Mouse (Mus musculus): ENCODE data around the gene Myh6. TPM values are rescaled to one million over a fixed set of nuclear protein-coding genes. Genes with fewer than 3 reads are reported as not detected.

Gene Myh6
- total and polyA plus RNA-seq, 3 experiments = 6,249 to 21,149 (median 19,033) TPM

DNA sequence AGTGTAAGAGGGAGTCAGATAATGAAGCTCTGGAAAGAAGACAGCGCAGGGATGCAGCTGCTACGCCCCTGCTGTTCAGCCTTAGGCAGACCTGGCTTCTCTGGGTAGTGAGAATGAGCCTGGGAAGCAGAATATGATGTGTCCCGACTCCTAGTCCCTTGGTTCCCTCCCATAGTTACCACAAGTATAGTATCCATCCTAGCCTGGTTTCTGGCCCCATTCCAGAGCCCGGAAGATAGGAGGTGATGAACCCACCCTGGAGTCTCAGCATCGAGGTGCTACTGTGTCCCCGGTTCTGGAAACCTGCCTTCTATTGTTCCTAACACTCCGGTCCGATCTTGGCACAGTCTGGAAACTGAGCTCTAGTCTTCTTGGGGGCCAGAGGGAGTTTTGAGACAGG is 41.7 kb upstream of the Myh6 start:
- 43% methylated on average over 8 of the region's 8 CpGs for WGBS
- intact Hi-C loops (cut with DNase I) = no loop called here
- DNase-seq = no peak
- Histone ChIP-seq H3K79me2 (replicated peaks; ENCODE audit: control insufficient read depth, insufficient read depth, low read length) (no peaks in the 10 kb centered on the region), H3K27me3 (ENCODE audit: control insufficient read depth, insufficient read depth, low read length) (no peaks in the 10 kb centered on the region), H3K4me3 (no peak overlapping the region), H3K27ac (no peak overlapping the region), H3K4me1 (ENCODE audit: control insufficient read depth, insufficient read depth, low read length) (peaks cover 13% of the 10 kb centered on the region), H3K36me3 (ENCODE audit: control insufficient read depth, insufficient read depth, low read length) (no peaks in the 10 kb centered on the region), H3K9ac (ENCODE audit: low read depth, low read length) (no peak overlapping the region)
- TF ChIP-seq EP300 (IDR thresholded peaks at IDR 0.05; ENCODE audit: insufficient read depth, low read depth, low read length) = no peak
- TF ChIP-seq CTCF (IDR thresholded peaks at IDR 0.05) = no peak
- no peak for TF ChIP-seq POLR2A (IDR thresholded peaks at IDR 0.05; ENCODE audit: insufficient read depth, low read depth, low read length)

GRCm38 (mm10) chr14:55007120-55007908 is 40.6 kb upstream of the Myh6 start:
- WGBS = 83% methylated on average over 9 of the region's 9 CpGs
- TF ChIP-seq CTCF (IDR thresholded peaks at IDR 0.05) (no peak), POLR2A (IDR thresholded peaks at IDR 0.05; ENCODE audit: insufficient read depth, low read depth, low read length) (0 out of 2 replicates have a peak, but pooled peaks have one; percentile 26)
- intact Hi-C loops (cut with DNase I) = no loop called here
- Histone ChIP-seq H3K27me3 (ENCODE audit: control insufficient read depth, insufficient read depth, low read length) (no peaks in the 10 kb centered on the region), H3K36me3 (ENCODE audit: control insufficient read depth, insufficient read depth, low read length) (no peaks in the 10 kb centered on the region), H3K4me3 (no peak overlapping the region), H3K9ac (ENCODE audit: low read depth, low read length) (no peak overlapping the region), H3K27ac (peak overlapping the region; percentile 16; the same call in 1 of the 2 replicates), H3K79me2 (replicated peaks; ENCODE audit: control insufficient read depth, insufficient read depth, low read length) (no peaks in the 10 kb centered on the region), H3K4me1 (ENCODE audit: control insufficient read depth, insufficient read depth, low read length) (peaks cover 14% of the 10 kb centered on the region)
- peak in 1 of 2 experiments; percentile 6 for DNase-seq

DNA sequence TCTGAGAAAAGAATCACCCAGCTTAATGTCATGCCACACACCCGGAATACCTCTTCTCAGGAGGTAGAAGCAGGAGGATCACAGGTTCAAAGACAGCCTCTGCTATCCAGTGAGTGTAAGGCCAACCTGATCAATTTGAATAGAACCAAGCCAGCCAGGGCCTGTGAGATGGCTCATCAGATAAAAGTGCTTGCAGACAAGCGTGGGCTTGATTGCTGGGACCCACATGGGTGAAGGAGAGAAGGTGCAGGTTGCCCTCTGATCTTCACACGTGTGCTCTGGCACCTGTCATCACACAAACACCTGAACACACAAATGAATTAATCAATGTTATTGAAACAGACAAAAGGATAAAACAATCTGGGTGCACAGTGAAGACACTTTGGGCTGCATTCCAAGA is 39.8 kb upstream of the Myh6 start:
- Histone ChIP-seq H3K36me3 (ENCODE audit: control insufficient read depth, insufficient read depth, low read length) (no peaks in the 10 kb centered on the region), H3K27ac (peak overlapping the region; percentile 93; the same call in 1 of the 2 replicates), H3K79me2 (replicated peaks; ENCODE audit: control insufficient read depth, insufficient read depth, low read length) (no peaks in the 10 kb centered on the region), H3K4me3 (no peak overlapping the region), H3K4me1 (ENCODE audit: control insufficient read depth, insufficient read depth, low read length) (peaks cover 14% of the 10 kb centered on the region), H3K9ac (ENCODE audit: low read depth, low read length) (no peak overlapping the region), H3K27me3 (ENCODE audit: control insufficient read depth, insufficient read depth, low read length) (no peaks in the 10 kb centered on the region)
- no peak for DNase-seq
- TF ChIP-seq CTCF (IDR thresholded peaks at IDR 0.05) (no peak), POLR2A (IDR thresholded peaks at IDR 0.05; ENCODE audit: insufficient read depth, low read depth, low read length) (peak; percentile 59; the same call in 1 of the 2 replicates), EP300 (IDR thresholded peaks at IDR 0.05; ENCODE audit: insufficient read depth, low read depth, low read length) (peak; percentile 70)
- intact Hi-C loops (cut with DNase I) = no loop called here
- WGBS = 43% methylated on average over 3 of the region's 3 CpGs

DNA sequence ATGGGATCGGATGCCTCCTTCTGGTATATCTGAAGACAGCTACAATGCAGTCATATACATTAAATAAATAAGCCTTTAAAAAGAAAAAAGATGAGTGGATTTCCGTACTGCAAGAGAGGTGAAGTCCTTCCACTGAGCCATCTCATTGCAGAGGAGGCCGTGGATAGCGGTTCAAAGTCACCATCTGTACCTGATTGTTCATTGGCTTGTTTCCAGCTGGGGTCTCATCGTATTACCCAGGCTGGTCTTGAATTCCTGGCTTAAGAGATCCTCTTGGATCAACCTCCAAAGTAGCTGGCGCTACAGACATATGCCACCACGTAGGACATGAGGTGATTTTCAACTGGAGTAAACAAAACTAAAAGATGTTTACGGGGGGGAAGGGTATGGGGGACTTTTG is 39.2 kb upstream of the Myh6 start:
- 70% methylated on average over 8 of the region's 8 CpGs for WGBS
- Histone ChIP-seq H3K79me2 (replicated peaks; ENCODE audit: control insufficient read depth, insufficient read depth, low read length) (no peaks in the 10 kb centered on the region), H3K9ac (ENCODE audit: low read depth, low read length) (no peak overlapping the region), H3K27ac (peak overlapping the region; percentile 93), H3K36me3 (ENCODE audit: control insufficient read depth, insufficient read depth, low read length) (no peaks in the 10 kb centered on the region), H3K27me3 (ENCODE audit: control insufficient read depth, insufficient read depth, low read length) (no peaks in the 10 kb centered on the region), H3K4me3 (no peak overlapping the region), H3K4me1 (ENCODE audit: control insufficient read depth, insufficient read depth, low read length) (peaks cover 14% of the 10 kb centered on the region)
- no peak for DNase-seq
- TF ChIP-seq CTCF (IDR thresholded peaks at IDR 0.05) (no peak), POLR2A (IDR thresholded peaks at IDR 0.05; ENCODE audit: insufficient read depth, low read depth, low read length) (peak; percentile 17; the same call in 1 of the 2 replicates), EP300 (IDR thresholded peaks at IDR 0.05; ENCODE audit: insufficient read depth, low read depth, low read length) (peak; percentile 52; the same call in 1 of the 2 replicates)
- intact Hi-C loops (cut with DNase I) = no loop called here

DNA sequence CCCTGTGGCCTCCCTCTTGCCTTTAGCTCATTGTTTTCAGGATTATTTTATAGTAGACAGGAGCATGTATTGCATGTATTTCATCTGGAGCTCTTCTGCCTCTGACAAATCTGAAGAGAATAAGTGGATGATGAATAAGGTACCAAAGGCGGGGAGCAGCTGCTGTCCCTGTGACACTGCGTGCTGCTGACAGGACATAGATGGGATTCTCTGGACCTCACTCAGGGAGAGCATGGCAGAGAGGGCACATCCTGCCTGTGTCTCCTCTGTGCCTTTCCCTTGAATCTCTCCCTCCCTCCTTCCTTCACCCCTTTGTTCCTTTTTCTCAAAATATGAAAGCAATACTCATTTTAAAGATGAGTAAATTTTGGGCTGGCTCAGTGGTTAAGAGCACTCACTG is 38.8 kb upstream of the Myh6 start:
- TF ChIP-seq CTCF (IDR thresholded peaks at IDR 0.05) (no peak), POLR2A (IDR thresholded peaks at IDR 0.05; ENCODE audit: insufficient read depth, low read depth, low read length) (peak; percentile 67), EP300 (IDR thresholded peaks at IDR 0.05; ENCODE audit: insufficient read depth, low read depth, low read length) (peak; percentile 80)
- no peaks in the 10 kb centered on the region for H3K27me3 ChIP-seq (ENCODE audit: control insufficient read depth, insufficient read depth, low read length)
- DNase-seq = no peak
- H3K27ac ChIP-seq = peak overlapping the region; percentile 93
- intact Hi-C loops (cut with DNase I) = no loop called here
- 44% methylated on average over 2 of the region's 2 CpGs for whole genome bisulfite sequencing
- no peak overlapping the region for H3K4me3 ChIP-seq
- no peaks in the 10 kb centered on the region for H3K79me2 ChIP-seq (replicated peaks; ENCODE audit: control insufficient read depth, insufficient read depth, low read length)
- peaks cover 14% of the 10 kb centered on the region for H3K4me1 ChIP-seq (ENCODE audit: control insufficient read depth, insufficient read depth, low read length)
- no peak overlapping the region for H3K9ac ChIP-seq (ENCODE audit: low read depth, low read length)
- H3K36me3 ChIP-seq (ENCODE audit: control insufficient read depth, insufficient read depth, low read length) = no peaks in the 10 kb centered on the region
